Mouse (Mus musculus): Measurements from ENCODE around the gene Shmt2. TPM values are rescaled to one million over a fixed set of nuclear protein-coding genes. Genes with fewer than 3 reads are reported as not detected.
A peak's percentile ranks its signal among the peaks of the same experiment; 100 is the strongest.

Shmt2 gene
- polyA plus RNA-seq, 1 experiment from 2014 or later, result 45.0 TPM

DNA sequence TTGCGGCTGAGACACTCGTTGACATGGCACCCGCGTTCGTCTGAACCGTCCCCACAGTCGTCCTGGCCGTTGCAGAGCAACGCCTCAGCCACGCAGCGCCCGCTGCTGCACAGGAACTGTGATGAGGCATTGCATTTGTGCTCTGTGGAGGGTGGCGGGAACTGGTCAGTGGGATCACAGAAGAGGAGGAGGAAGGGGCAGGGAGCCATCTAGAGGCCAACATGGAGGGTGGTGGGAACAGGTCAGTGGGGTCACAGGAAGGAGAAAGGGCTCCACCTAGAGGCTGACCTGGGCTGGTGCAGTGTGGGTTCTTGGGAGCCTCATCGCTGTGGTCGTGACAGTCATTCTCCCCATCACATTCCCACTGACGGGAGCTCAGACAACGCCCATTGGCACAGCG lies 33.5 kb upstream of the Shmt2 start:
- H3K9me3 ChIP-seq (replicated peaks; ENCODE audit: control insufficient read depth, low read length, poor library complexity, severe bottlenecking), result no peaks in the 10 kb centered on the region
- WGBS, result 57% methylated on average over 18 of the region's 18 CpGs
- no peak for ATAC-seq
- H3K4me1 ChIP-seq (ENCODE audit: control insufficient read depth, insufficient read depth, low read length), result no peaks in the 10 kb centered on the region
- no peaks in the 10 kb centered on the region for H3K27me3 ChIP-seq (ENCODE audit: control insufficient read depth, insufficient read depth, low read depth, low read length)
- H3K27ac ChIP-seq (ENCODE audit: low read length), result no peak overlapping the region; the same call in 1 of the 2 replicates
- H3K9ac ChIP-seq (ENCODE audit: low read depth, low read length), result no peak overlapping the region
- H3K36me3 ChIP-seq (ENCODE audit: control insufficient read depth, insufficient read depth, low read length), result peaks cover 88% of the 10 kb centered on the region
- no peak overlapping the region for H3K4me2 ChIP-seq (ENCODE audit: low read length)
- H3K4me3 ChIP-seq (ENCODE audit: low read depth, low read length), result no peak overlapping the region

DNA sequence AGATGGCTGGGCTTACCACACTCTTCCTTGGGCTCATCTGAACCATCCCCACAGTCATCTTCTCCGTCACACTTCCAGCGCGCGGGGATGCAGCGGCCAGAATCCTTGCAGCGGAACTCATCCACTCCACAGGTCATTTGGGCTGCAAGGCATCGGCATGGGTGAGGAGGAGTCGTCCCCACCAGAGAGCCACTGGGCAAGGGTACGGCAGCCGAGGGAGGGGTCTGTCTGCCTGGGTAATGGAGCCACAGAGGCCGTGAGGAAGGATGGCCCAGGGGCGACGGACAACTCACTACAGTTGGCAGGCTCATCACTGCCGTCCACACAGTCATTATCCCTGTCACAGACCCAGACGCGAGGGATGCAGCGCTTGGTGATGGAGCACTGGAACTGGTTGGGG lies 27.6 kb upstream of the Shmt2 start:
- Histone ChIP-seq H3K9ac (ENCODE audit: low read depth, low read length) (no peak overlapping the region), H3K4me2 (ENCODE audit: low read length) (no peak overlapping the region), H3K27me3 (ENCODE audit: control insufficient read depth, insufficient read depth, low read depth, low read length) (no peaks in the 10 kb centered on the region), H3K4me3 (ENCODE audit: low read depth, low read length) (no peak overlapping the region), H3K9me3 (replicated peaks; ENCODE audit: control insufficient read depth, low read length, poor library complexity, severe bottlenecking) (no peaks in the 10 kb centered on the region), H3K27ac (ENCODE audit: low read length) (no peak overlapping the region), H3K4me1 (ENCODE audit: control insufficient read depth, insufficient read depth, low read length) (no peaks in the 10 kb centered on the region), H3K36me3 (ENCODE audit: control insufficient read depth, insufficient read depth, low read length) (peaks cover 83% of the 10 kb centered on the region)
- WGBS, result 91% methylated on average over 17 of the region's 17 CpGs
- ATAC-seq, result no peak

DNA sequence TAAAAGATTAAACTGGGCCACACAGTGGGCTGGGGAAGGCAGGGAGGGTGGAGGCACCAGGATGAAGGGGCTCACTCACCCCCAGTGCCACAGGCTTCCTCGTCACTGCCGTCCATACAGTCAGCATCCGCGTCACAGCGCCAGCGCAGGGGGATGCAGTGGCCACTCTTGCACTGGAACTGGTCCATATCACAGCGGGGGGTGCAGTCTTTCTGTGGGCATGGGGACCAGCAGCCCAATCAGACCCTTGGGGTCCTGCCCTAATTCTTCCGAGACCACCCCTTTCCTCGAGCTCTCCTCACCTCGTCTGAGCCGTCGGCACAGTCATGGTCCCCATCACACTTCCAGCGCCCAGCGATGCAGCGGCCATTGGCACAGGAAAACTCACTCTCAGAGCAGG lies 26.0 kb upstream of the Shmt2 start:
- Histone ChIP-seq H3K4me2 (ENCODE audit: low read length) (no peak overlapping the region), H3K9ac (ENCODE audit: low read depth, low read length) (no peak overlapping the region), H3K9me3 (replicated peaks; ENCODE audit: control insufficient read depth, low read length, poor library complexity, severe bottlenecking) (no peaks in the 10 kb centered on the region), H3K27ac (ENCODE audit: low read length) (no peak overlapping the region), H3K4me1 (ENCODE audit: control insufficient read depth, insufficient read depth, low read length) (no peaks in the 10 kb centered on the region), H3K36me3 (ENCODE audit: control insufficient read depth, insufficient read depth, low read length) (peaks cover 78% of the 10 kb centered on the region), H3K27me3 (ENCODE audit: control insufficient read depth, insufficient read depth, low read depth, low read length) (no peaks in the 10 kb centered on the region), H3K4me3 (ENCODE audit: low read depth, low read length) (no peak overlapping the region)
- no peak for ATAC-seq
- WGBS, result 96% methylated on average over 15 of the region's 15 CpGs

DNA sequence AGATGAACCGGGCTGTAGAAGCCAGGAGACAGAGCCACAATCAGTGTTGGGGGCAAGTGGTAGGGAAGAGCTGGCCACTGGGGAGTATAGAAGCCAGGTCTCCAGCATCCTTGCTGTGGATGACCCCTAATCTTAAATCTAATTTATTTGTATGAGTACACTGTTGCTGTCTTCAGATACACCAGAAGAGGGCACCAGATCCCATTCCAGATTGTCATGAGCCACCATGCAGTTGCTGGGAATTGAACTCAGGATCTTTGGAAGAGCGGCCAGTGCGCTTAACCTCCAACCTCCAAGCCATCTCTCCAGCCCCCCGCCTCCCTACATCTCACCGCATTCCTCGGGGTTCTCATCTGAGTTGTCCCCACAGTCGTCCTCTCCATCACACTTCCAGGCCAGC lies 24.3 kb upstream of the Shmt2 start:
- Histone ChIP-seq H3K4me3 (ENCODE audit: low read depth, low read length) (no peak overlapping the region), H3K27ac (ENCODE audit: low read length) (no peak overlapping the region), H3K27me3 (ENCODE audit: control insufficient read depth, insufficient read depth, low read depth, low read length) (no peaks in the 10 kb centered on the region), H3K36me3 (ENCODE audit: control insufficient read depth, insufficient read depth, low read length) (peaks cover 73% of the 10 kb centered on the region), H3K4me2 (ENCODE audit: low read length) (no peak overlapping the region), H3K4me1 (ENCODE audit: control insufficient read depth, insufficient read depth, low read length) (no peaks in the 10 kb centered on the region), H3K9me3 (replicated peaks; ENCODE audit: control insufficient read depth, low read length, poor library complexity, severe bottlenecking) (no peaks in the 10 kb centered on the region), H3K9ac (ENCODE audit: low read depth, low read length) (no peak overlapping the region)
- WGBS, result 93% methylated on average over 7 of the region's 7 CpGs
- ATAC-seq, result no peak

DNA sequence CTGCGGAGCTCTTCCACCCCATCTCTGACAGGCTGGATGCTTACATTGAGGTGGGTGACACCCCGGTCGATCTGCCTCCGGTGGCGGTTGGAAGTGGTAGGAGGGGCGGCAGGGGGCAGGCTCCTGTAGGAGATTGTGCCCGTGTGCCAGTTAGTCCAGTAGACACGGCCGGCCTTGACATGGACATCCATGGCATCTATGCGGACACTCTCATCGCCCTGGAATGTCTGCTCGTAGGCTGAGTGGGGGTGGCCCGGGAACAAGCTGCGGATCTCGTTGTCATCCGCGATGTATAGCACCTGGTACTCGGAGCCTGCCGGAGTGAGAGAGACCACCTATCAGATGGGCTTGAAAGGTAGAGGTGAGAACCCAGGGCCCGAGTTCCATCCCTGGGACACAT lies 22.1 kb upstream of the Shmt2 start:
- 94% methylated on average over 20 of the region's 20 CpGs for WGBS
- H3K27me3 ChIP-seq (ENCODE audit: control insufficient read depth, insufficient read depth, low read depth, low read length), result no peaks in the 10 kb centered on the region
- H3K27ac ChIP-seq (ENCODE audit: low read length), result no peak overlapping the region
- H3K4me3 ChIP-seq (ENCODE audit: low read depth, low read length), result no peak overlapping the region
- ATAC-seq, result no peak
- H3K9ac ChIP-seq (ENCODE audit: low read depth, low read length), result no peak overlapping the region
- H3K4me1 ChIP-seq (ENCODE audit: control insufficient read depth, insufficient read depth, low read length), result no peaks in the 10 kb centered on the region
- H3K36me3 ChIP-seq (ENCODE audit: control insufficient read depth, insufficient read depth, low read length), result peaks cover 76% of the 10 kb centered on the region
- no peaks in the 10 kb centered on the region for H3K9me3 ChIP-seq (replicated peaks; ENCODE audit: control insufficient read depth, low read length, poor library complexity, severe bottlenecking)
- no peak overlapping the region for H3K4me2 ChIP-seq (ENCODE audit: low read length)

DNA sequence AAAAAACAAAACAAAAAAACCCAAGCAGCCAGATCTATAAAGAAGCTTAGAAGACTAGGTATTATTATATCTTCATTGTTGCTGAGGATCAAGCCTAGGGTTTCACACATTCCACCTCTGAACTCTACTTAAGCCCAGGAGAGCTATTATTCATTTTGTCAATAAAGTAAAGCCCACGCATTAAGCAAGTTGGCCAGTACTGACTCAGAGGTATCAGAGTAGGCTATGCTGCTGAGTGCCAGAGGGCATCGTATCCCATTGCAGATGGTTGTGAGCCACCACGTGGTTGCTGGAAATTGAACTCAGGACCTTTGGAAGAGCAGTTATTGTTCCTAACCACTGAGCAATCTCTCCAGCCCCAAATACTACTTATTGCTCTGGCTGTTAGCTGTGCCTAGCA lies 21.7 kb upstream of the Shmt2 start:
- no peak overlapping the region for H3K4me3 ChIP-seq (ENCODE audit: low read depth, low read length)
- H3K9me3 ChIP-seq (replicated peaks; ENCODE audit: control insufficient read depth, low read length, poor library complexity, severe bottlenecking), result no peaks in the 10 kb centered on the region
- H3K4me1 ChIP-seq (ENCODE audit: control insufficient read depth, insufficient read depth, low read length), result no peaks in the 10 kb centered on the region
- no peak overlapping the region for H3K4me2 ChIP-seq (ENCODE audit: low read length)
- WGBS, result 82% methylated on average over 3 of the region's 3 CpGs
- H3K27me3 ChIP-seq (ENCODE audit: control insufficient read depth, insufficient read depth, low read depth, low read length), result no peaks in the 10 kb centered on the region
- no peak overlapping the region for H3K9ac ChIP-seq (ENCODE audit: low read depth, low read length)
- peaks cover 76% of the 10 kb centered on the region for H3K36me3 ChIP-seq (ENCODE audit: control insufficient read depth, insufficient read depth, low read length)
- no peak for ATAC-seq
- H3K27ac ChIP-seq (ENCODE audit: low read length), result no peak overlapping the region

DNA sequence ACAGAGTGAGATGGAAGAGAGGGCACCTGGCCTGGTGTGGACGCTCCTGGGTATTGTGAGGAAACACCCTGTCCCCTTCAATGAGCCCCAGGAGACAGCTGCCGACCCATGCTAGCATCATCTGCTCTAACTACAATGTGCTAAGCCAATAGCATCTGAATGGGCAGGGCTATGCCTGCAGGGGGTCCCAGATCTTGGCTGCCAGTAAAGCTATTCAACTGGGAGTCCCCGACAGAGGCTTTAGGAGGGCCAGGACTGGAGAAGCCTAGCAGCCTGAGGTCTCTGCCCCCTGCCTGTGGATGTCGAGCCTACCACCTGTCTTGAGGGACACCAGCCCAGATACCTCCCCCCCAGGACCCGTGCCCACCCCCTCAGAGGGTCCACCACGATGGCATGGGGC lies 20.5 kb upstream of the Shmt2 start:
- Histone ChIP-seq H3K36me3 (ENCODE audit: control insufficient read depth, insufficient read depth, low read length) (peaks cover 69% of the 10 kb centered on the region), H3K4me3 (ENCODE audit: low read depth, low read length) (no peak overlapping the region), H3K27ac (ENCODE audit: low read length) (peak overlapping the region; percentile 28; the same call in 1 of the 2 replicates), H3K9me3 (replicated peaks; ENCODE audit: control insufficient read depth, low read length, poor library complexity, severe bottlenecking) (no peaks in the 10 kb centered on the region), H3K27me3 (ENCODE audit: control insufficient read depth, insufficient read depth, low read depth, low read length) (no peaks in the 10 kb centered on the region), H3K4me1 (ENCODE audit: control insufficient read depth, insufficient read depth, low read length) (peaks cover 1% of the 10 kb centered on the region), H3K4me2 (ENCODE audit: low read length) (no peak overlapping the region), H3K9ac (ENCODE audit: low read depth, low read length) (no peak overlapping the region)
- WGBS, result 32% methylated on average over 6 of the region's 6 CpGs
- ATAC-seq, result no peak

DNA sequence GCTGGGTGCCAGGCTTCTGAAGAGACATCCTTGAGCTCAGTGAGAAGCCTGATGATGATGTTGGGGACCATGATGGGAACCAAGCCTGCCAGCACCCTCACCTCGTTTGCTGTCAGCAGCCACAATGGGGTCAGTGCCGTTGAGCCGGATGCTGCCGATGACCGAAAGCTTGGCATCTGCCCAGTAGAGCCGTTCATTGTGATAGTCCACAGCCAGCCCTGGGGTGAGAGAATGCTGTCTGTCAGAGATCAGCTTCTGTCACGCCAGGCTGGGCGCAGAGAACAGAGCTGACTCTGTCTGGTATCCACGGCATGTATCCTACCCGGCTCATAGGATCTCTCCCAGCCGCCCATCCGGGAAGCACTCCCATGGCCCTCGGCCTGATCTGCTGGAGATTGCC lies 19.8 kb upstream of the Shmt2 start:
- Histone ChIP-seq H3K27me3 (ENCODE audit: control insufficient read depth, insufficient read depth, low read depth, low read length) (no peaks in the 10 kb centered on the region), H3K36me3 (ENCODE audit: control insufficient read depth, insufficient read depth, low read length) (peaks cover 63% of the 10 kb centered on the region), H3K4me2 (ENCODE audit: low read length) (no peak overlapping the region), H3K9ac (ENCODE audit: low read depth, low read length) (no peak overlapping the region), H3K4me1 (ENCODE audit: control insufficient read depth, insufficient read depth, low read length) (peaks cover 5% of the 10 kb centered on the region), H3K9me3 (replicated peaks; ENCODE audit: control insufficient read depth, low read length, poor library complexity, severe bottlenecking) (no peaks in the 10 kb centered on the region), H3K27ac (ENCODE audit: low read length) (peak overlapping the region; percentile 28; the same call in 1 of the 2 replicates), H3K4me3 (ENCODE audit: low read depth, low read length) (no peak overlapping the region)
- no peak for ATAC-seq
- WGBS, result 51% methylated on average over 13 of the region's 13 CpGs

DNA sequence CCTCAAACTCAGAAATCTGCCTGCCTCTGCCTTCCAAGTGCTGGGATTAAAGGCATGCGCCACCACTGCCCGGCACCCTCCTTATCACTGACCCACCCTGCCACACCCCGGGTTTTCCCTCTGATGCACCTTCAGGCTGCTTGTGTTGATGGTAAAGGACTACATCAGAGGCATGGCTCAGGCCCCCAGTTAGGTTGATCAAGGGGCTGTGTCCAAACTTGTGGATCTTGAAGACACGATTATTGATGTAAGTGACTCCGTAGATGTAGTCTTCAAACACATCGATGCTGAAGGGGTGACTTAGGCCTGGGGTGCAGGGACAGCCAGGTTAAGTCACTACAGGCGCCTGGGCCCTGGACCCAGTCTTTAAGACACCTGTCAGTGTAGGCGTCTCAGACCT lies 19.3 kb upstream of the Shmt2 start:
- no peak overlapping the region for H3K9ac ChIP-seq (ENCODE audit: low read depth, low read length)
- H3K4me1 ChIP-seq (ENCODE audit: control insufficient read depth, insufficient read depth, low read length), result peaks cover 11% of the 10 kb centered on the region
- no peaks in the 10 kb centered on the region for H3K27me3 ChIP-seq (ENCODE audit: control insufficient read depth, insufficient read depth, low read depth, low read length)
- H3K4me2 ChIP-seq (ENCODE audit: low read length), result no peak overlapping the region
- no peak overlapping the region for H3K27ac ChIP-seq (ENCODE audit: low read length)
- H3K36me3 ChIP-seq (ENCODE audit: control insufficient read depth, insufficient read depth, low read length), result peaks cover 58% of the 10 kb centered on the region
- 94% methylated on average over 8 of the region's 8 CpGs for WGBS
- no peaks in the 10 kb centered on the region for H3K9me3 ChIP-seq (replicated peaks; ENCODE audit: control insufficient read depth, low read length, poor library complexity, severe bottlenecking)
- H3K4me3 ChIP-seq (ENCODE audit: low read depth, low read length), result no peak overlapping the region
- no peak for ATAC-seq
